Mouse (Mus musculus): ENCODE data around the gene Nos3. TPM values are rescaled to one million over a fixed set of nuclear protein-coding genes. Genes with fewer than 3 reads are reported as not detected.

Gene Nos3
- polyA plus RNA-seq, 1 experiment from 2014 or later, result 6.6 TPM

- Histone ChIP-seq H3K9me3 (ENCODE audit: control insufficient read depth, low read length) (no peaks in the 10 kb centered on the region), H3K4me2 (ENCODE audit: low read length) (no peak overlapping the region; the same call in 1 of the 2 replicates), H3K27ac (ENCODE audit: low read depth) (no peak overlapping the region), H3K9ac (ENCODE audit: low read length) (no peak overlapping the region), H3K4me1 (replicated peaks; ENCODE audit: control insufficient read depth, insufficient read depth, low read length) (peaks cover 23% of the 10 kb centered on the region; the same call in 1 of the 2 replicates), H3K36me3 (ENCODE audit: control insufficient read depth, insufficient read depth, low read length) (no peaks in the 10 kb centered on the region), H3K27me3 (replicated peaks; ENCODE audit: control insufficient read depth, insufficient read depth, low read length) (peaks cover 17% of the 10 kb centered on the region; the same call in 1 of the 2 replicates), H3K4me3 (ENCODE audit: low read depth, low read length) (no peak overlapping the region)
- no peak for ATAC-seq (replicated peaks; ENCODE audit: low FRiP score, low TSS enrichment, low read depth)
- 71% methylated on average over 6 of the region's 6 CpGs for WGBS
- no peak for DNase-seq (ENCODE audit: low spot score)
Measured at GRCm38 (mm10) chr5:24384407-24384806, 19.8 kb downstream of the Nos3 start.

DNA sequence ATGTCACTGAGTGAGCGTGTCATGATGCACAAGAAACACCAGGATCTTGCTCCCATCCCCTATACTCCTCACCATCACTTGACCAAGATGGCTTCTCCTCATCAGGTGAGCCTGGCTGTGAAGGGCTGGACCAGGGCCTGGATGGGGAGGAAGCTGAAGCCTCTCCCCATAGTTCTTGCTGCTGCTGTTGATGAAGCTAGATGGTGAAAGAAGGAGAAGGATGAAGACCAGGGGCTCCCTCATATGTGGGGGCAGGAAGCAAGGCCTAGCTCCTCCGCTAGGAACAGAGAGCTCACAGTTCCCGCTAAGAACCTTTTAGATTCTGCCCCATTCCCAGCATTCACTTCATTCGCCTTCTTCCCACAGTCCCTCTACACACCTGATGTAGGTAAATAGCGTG, 20.8 kb downstream of the Nos3 start:
- 92% methylated on average over 5 of the region's 5 CpGs for WGBS
- H3K27ac ChIP-seq (ENCODE audit: low read depth), result no peak overlapping the region
- H3K4me1 ChIP-seq (replicated peaks; ENCODE audit: control insufficient read depth, insufficient read depth, low read length), result peaks cover 23% of the 10 kb centered on the region; the same call in 1 of the 2 replicates
- H3K9me3 ChIP-seq (ENCODE audit: control insufficient read depth, low read length), result no peaks in the 10 kb centered on the region
- H3K36me3 ChIP-seq (ENCODE audit: control insufficient read depth, insufficient read depth, low read length), result no peaks in the 10 kb centered on the region
- no peak overlapping the region for H3K9ac ChIP-seq (ENCODE audit: low read length)
- no peak overlapping the region for H3K4me3 ChIP-seq (ENCODE audit: low read depth, low read length)
- no peak for ATAC-seq (replicated peaks; ENCODE audit: low FRiP score, low TSS enrichment, low read depth)
- peaks cover 17% of the 10 kb centered on the region; the same call in 1 of the 2 replicates for H3K27me3 ChIP-seq (replicated peaks; ENCODE audit: control insufficient read depth, insufficient read depth, low read length)
- H3K4me2 ChIP-seq (ENCODE audit: low read length), result no peak overlapping the region
- DNase-seq (ENCODE audit: low spot score), result no peak

DNA sequence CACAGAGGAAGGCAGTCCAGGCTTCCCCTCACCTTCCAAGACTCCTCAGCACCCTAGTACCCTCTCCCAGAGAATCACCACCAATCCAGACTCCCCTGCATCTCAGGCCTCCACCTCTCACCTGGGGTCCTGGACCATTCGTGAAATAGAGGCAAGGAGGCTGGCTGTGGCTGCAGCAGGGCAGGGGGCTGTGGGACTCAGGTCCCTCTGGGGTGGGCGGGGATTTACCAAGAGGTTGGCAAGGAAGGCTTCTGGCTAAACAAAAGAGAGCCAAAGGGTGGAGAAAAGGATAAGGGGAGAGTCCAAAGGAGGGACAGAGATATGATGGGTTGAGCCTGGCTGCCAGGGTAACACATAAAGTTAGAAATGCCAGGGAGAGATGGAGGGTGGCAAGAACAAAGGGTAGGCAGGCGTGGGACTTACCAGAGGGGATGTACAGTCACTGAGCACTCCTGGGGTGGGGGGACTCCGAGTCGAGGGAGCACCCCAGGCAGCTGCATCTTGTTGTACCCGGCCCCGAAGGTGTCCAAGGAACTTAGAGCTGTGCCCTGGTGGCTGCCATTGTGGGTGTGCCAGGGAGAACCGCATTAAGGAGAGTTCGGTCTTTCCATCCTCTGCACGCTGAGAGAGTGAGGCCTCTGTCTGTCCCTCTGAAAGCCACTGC, 21.4 kb downstream of the Nos3 start:
- Histone ChIP-seq H3K4me3 (ENCODE audit: low read depth, low read length) (no peak overlapping the region), H3K27ac (ENCODE audit: low read depth) (no peak overlapping the region), H3K4me1 (replicated peaks; ENCODE audit: control insufficient read depth, insufficient read depth, low read length) (peaks cover 23% of the 10 kb centered on the region; the same call in 1 of the 2 replicates), H3K9me3 (ENCODE audit: control insufficient read depth, low read length) (no peaks in the 10 kb centered on the region), H3K27me3 (replicated peaks; ENCODE audit: control insufficient read depth, insufficient read depth, low read length) (peaks cover 19% of the 10 kb centered on the region; the same call in 1 of the 2 replicates), H3K9ac (ENCODE audit: low read length) (no peak overlapping the region), H3K36me3 (ENCODE audit: control insufficient read depth, insufficient read depth, low read length) (no peaks in the 10 kb centered on the region), H3K4me2 (ENCODE audit: low read length) (no peak overlapping the region)
- WGBS, result 89% methylated on average over 10 of the region's 10 CpGs
- DNase-seq (ENCODE audit: low spot score) (no peak), ATAC-seq (replicated peaks; ENCODE audit: low FRiP score, low TSS enrichment, low read depth) (no peak)

GRCm38 (mm10) chr5:24387264-24388241, 22.9 kb downstream of the Nos3 start:
- H3K27me3 ChIP-seq (replicated peaks; ENCODE audit: control insufficient read depth, insufficient read depth, low read length), result peaks cover 19% of the 10 kb centered on the region; the same call in 1 of the 2 replicates
- peak overlapping the region; percentile 96 for H3K4me2 ChIP-seq (ENCODE audit: low read length)
- H3K4me3 ChIP-seq (ENCODE audit: low read depth, low read length), result peak overlapping the region; percentile 44
- no peaks in the 10 kb centered on the region for H3K36me3 ChIP-seq (ENCODE audit: control insufficient read depth, insufficient read depth, low read length)
- no peak overlapping the region for H3K27ac ChIP-seq (ENCODE audit: low read depth)
- H3K4me1 ChIP-seq (replicated peaks; ENCODE audit: control insufficient read depth, insufficient read depth, low read length), result peaks cover 23% of the 10 kb centered on the region; the same call in 1 of the 2 replicates
- DNase-seq (ENCODE audit: low spot score), result peak; percentile 82
- peak; percentile 32; the same call in 1 of the 2 replicates for ATAC-seq (replicated peaks; ENCODE audit: low FRiP score, low TSS enrichment, low read depth)
- H3K9ac ChIP-seq (ENCODE audit: low read length), result peak overlapping the region; percentile 51
- WGBS, result under 1% methylated on average over 73 of the region's 73 CpGs
- H3K9me3 ChIP-seq (ENCODE audit: control insufficient read depth, low read length), result no peaks in the 10 kb centered on the region

- Histone ChIP-seq H3K27ac (ENCODE audit: low read depth) (no peak overlapping the region), H3K4me2 (ENCODE audit: low read length) (peak overlapping the region; percentile 96), H3K27me3 (replicated peaks; ENCODE audit: control insufficient read depth, insufficient read depth, low read length) (peaks cover 19% of the 10 kb centered on the region; the same call in 1 of the 2 replicates), H3K4me1 (replicated peaks; ENCODE audit: control insufficient read depth, insufficient read depth, low read length) (peaks cover 18% of the 10 kb centered on the region; the same call in 1 of the 2 replicates), H3K36me3 (ENCODE audit: control insufficient read depth, insufficient read depth, low read length) (no peaks in the 10 kb centered on the region), H3K9ac (ENCODE audit: low read length) (peak overlapping the region; percentile 51), H3K4me3 (ENCODE audit: low read depth, low read length) (peak overlapping the region; percentile 44), H3K9me3 (ENCODE audit: control insufficient read depth, low read length) (no peaks in the 10 kb centered on the region)
- ATAC-seq (replicated peaks; ENCODE audit: low FRiP score, low TSS enrichment, low read depth), result no peak
- WGBS, result 27% methylated on average over 24 of the region's 26 CpGs
- no peak for DNase-seq (ENCODE audit: low spot score)
Measured at GRCm38 (mm10) chr5:24388246-24388915, 23.8 kb downstream of the Nos3 start.

- no peak for DNase-seq (ENCODE audit: low spot score)
- no peak overlapping the region for H3K4me2 ChIP-seq (ENCODE audit: low read length)
- no peak overlapping the region for H3K4me3 ChIP-seq (ENCODE audit: low read depth, low read length)
- H3K36me3 ChIP-seq (ENCODE audit: control insufficient read depth, insufficient read depth, low read length), result no peaks in the 10 kb centered on the region
- 58% methylated on average over 6 of the region's 7 CpGs for WGBS
- no peak overlapping the region for H3K27ac ChIP-seq (ENCODE audit: low read depth)
- ATAC-seq (replicated peaks; ENCODE audit: low FRiP score, low TSS enrichment, low read depth), result no peak
- no peaks in the 10 kb centered on the region for H3K9me3 ChIP-seq (ENCODE audit: control insufficient read depth, low read length)
- no peak overlapping the region for H3K9ac ChIP-seq (ENCODE audit: low read length)
- peaks cover 19% of the 10 kb centered on the region for H3K4me1 ChIP-seq (replicated peaks; ENCODE audit: control insufficient read depth, insufficient read depth, low read length)
- peaks cover 19% of the 10 kb centered on the region; the same call in 1 of the 2 replicates for H3K27me3 ChIP-seq (replicated peaks; ENCODE audit: control insufficient read depth, insufficient read depth, low read length)
Measured at GRCm38 (mm10) chr5:24389011-24389657, 24.5 kb downstream of the Nos3 start.

DNA sequence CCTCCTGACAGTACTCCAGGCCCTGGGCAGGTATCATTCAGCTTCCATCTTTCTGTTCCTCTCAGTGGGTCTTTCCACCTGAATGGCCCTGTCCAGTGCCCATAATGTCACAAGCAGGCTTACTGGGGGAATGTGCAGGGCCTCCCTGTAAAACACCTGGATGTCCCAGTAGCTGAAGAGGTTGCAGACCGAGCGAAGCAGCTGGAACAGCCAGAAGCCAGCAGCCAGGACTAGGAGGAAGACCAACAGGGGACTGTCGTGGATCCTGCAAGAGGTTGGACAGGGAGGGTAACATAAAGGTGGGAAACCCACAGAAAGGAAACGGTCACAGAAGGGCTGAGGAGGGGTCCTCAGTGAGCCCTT, 25.0 kb downstream of the Nos3 start:
- ATAC-seq (replicated peaks; ENCODE audit: low FRiP score, low TSS enrichment, low read depth), result no peak
- WGBS, result 73% methylated on average over 4 of the region's 4 CpGs

GRCm38 (mm10) chr5:24391864-24392263, 27.3 kb downstream of the Nos3 start, which contains the start of gene Atg9b:
Gene Atg9b (minus strand): TSS chr5:24392143.
- Histone ChIP-seq H3K27me3 (replicated peaks; ENCODE audit: control insufficient read depth, insufficient read depth, low read length) (0 out of 2 replicates have a peak, but pooled peaks cover 8% of the 10 kb centered on the region), H3K9me3 (ENCODE audit: control insufficient read depth, low read length) (no peaks in the 10 kb centered on the region), H3K36me3 (ENCODE audit: control insufficient read depth, insufficient read depth, low read length) (no peaks in the 10 kb centered on the region), H3K27ac (ENCODE audit: low read depth) (no peak within 1 kb of the TSS), H3K4me2 (ENCODE audit: low read length) (no peak within 1 kb of the TSS), H3K9ac (ENCODE audit: low read length) (no peak within 1 kb of the TSS), H3K4me1 (replicated peaks; ENCODE audit: control insufficient read depth, insufficient read depth, low read length) (peaks cover 22% of the 10 kb centered on the region), H3K4me3 (ENCODE audit: low read depth, low read length) (no peak within 1 kb of the TSS)
- DNase-seq (ENCODE audit: low spot score), result no peak
- ATAC-seq (replicated peaks; ENCODE audit: low FRiP score, low TSS enrichment, low read depth), result no peak
- 81% methylated on average over 7 of the region's 7 CpGs for WGBS

More for the DNA sequence above, 25.0 kb downstream of the Nos3 start:
- no peak overlapping the region for H3K4me3 ChIP-seq (ENCODE audit: low read depth, low read length)
- peaks cover 19% of the 10 kb centered on the region; the same call in 1 of the 2 replicates for H3K27me3 ChIP-seq (replicated peaks; ENCODE audit: control insufficient read depth, insufficient read depth, low read length)
- H3K4me1 ChIP-seq (replicated peaks; ENCODE audit: control insufficient read depth, insufficient read depth, low read length), result peaks cover 19% of the 10 kb centered on the region
- H3K9me3 ChIP-seq (ENCODE audit: control insufficient read depth, low read length), result no peaks in the 10 kb centered on the region
- no peak overlapping the region for H3K27ac ChIP-seq (ENCODE audit: low read depth)
- no peaks in the 10 kb centered on the region for H3K36me3 ChIP-seq (ENCODE audit: control insufficient read depth, insufficient read depth, low read length)
- H3K9ac ChIP-seq (ENCODE audit: low read length), result no peak overlapping the region
- H3K4me2 ChIP-seq (ENCODE audit: low read length), result no peak overlapping the region
- DNase-seq (ENCODE audit: low spot score), result no peak
